Mouse (Mus musculus) CH12.LX (cell line): ENCODE results near the gene Osgep.
"Not testable (repeated sequence)": the region's sequence is repeated elsewhere in the genome, so short reads cannot be mapped to it uniquely, and the experiment has no call there.

Experiments
- CTCF ChIP-seq, 2 experiments: IDR thresholded peaks in 1 of 2; conservative IDR thresholded peaks in 1 of 2; 2 replicates each; pipeline ENCODE4 v1.5.1; 2011 to 2012; ENCODE audit warnings: low read depth in 2 of 2, low read length in 2 of 2, improper control_type of control experiment in 1 of 2, inconsistent platforms in 1 of 2, mild to moderate bottlenecking in 1 of 2, moderate library complexity in 1 of 2
- KAT2A ChIP-seq: IDR thresholded peaks from 2 replicates; pipeline ENCODE4 v1.6.1; 2012; ENCODE audit warnings: low read length, improper control_type of control experiment, inconsistent platforms; ENCODE audit not compliant: insufficient replicate concordance
- MYC ChIP-seq: IDR thresholded peaks from 2 replicates; pipeline ENCODE4 v1.6.1; 2011; ENCODE audit warnings: low read depth, mild to moderate bottlenecking, improper control_type of control experiment, low read length

DNA sequence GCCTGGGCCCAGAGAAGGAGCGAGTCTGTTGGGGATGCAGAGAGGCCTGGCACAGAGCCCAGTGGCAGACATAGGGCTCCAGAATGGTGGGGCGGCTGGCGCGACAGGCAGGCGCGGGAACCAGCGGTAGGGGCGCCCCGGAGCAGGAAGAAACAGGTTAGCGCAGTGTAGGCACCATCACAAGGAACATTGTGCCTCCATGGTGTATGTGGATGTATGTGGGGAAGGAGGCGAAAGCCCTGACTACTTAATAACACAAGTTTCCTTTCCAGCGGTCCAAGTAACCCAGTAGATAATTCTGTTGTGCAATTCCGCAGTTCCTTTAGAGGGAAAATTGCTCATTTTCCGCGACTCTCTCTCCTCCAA is 20.0 kb upstream of the Osgep start:
- not testable (repeated sequence) for TF ChIP-seq KAT2A; CTCF (conservative IDR thresholded peaks at IDR 0.05 in 1 of 2, IDR thresholded peaks at IDR 0.05 in 1 of 2; ENCODE audit: low read depth in 2 of 2, low read length in 2 of 2)
- 0 out of 2 replicates have a peak, but pooled peaks have one; percentile 37 for TF ChIP-seq MYC
